Comparison of ENCODE assay signal across 8 mouse cellular contexts in genomic region chr10:87813073-87813590, GRCm38 (mm10). TPM values are rescaled to one million over a fixed set of nuclear protein-coding genes. Genes with fewer than 3 reads are reported as not detected.
DNase-seq lines count a peak whose midpoint lies in the region; ATAC-seq lines count a peak whose summit lies in the region.

No protein-coding gene starts in this region.

- H3K9me3 ChIP-seq in embryonic facial prominence, embryonic 12.5 days, result no peaks in the 10 kb centered on the region
- H3K9me3 ChIP-seq in hindbrain, embryonic 11.5 days (ENCODE audit: control insufficient read depth, low read length), result no peaks in the 10 kb centered on the region
- H3K9me3 ChIP-seq in neural tube, embryonic 13.5 days, result no peaks in the 10 kb centered on the region

- 7% methylated on average over 3 of the region's 3 CpGs for WGBS in embryonic facial prominence, embryonic 12.5 days
- WGBS in hindbrain, embryonic 11.5 days, result 33% methylated on average over 3 of the region's 3 CpGs
- 7% methylated on average over 3 of the region's 3 CpGs for WGBS in neural tube, embryonic 13.5 days

- no peaks in the 10 kb centered on the region for H3K27me3 ChIP-seq in embryonic facial prominence, embryonic 12.5 days
- H3K27me3 ChIP-seq in hindbrain, embryonic 11.5 days (ENCODE audit: control insufficient read depth, insufficient read depth, low read length), result no peaks in the 10 kb centered on the region
- no peaks in the 10 kb centered on the region for H3K27me3 ChIP-seq in neural tube, embryonic 13.5 days

- H3K4me1 ChIP-seq in embryonic facial prominence, embryonic 12.5 days, result peaks cover 28% of the 10 kb centered on the region
- no peaks in the 10 kb centered on the region for H3K4me1 ChIP-seq in hindbrain, embryonic 11.5 days (replicated peaks; ENCODE audit: control insufficient read depth, insufficient read depth, low read length)
- peaks cover 20% of the 10 kb centered on the region for H3K4me1 ChIP-seq in neural tube, embryonic 13.5 days (replicated peaks)

- no peaks in the 10 kb centered on the region for H3K36me3 ChIP-seq in embryonic facial prominence, embryonic 12.5 days
- H3K36me3 ChIP-seq in hindbrain, embryonic 11.5 days (ENCODE audit: control insufficient read depth, insufficient read depth, low read length), result no peaks in the 10 kb centered on the region
- H3K36me3 ChIP-seq in neural tube, embryonic 13.5 days, result no peaks in the 10 kb centered on the region

- DNase-seq in kidney, postnatal 10 days, result peak; percentile 46
- no peak for DNase-seq in kidney, adult 8-10 months
- peak; percentile 25 for DNase-seq in hindbrain, embryonic 11.5 days (ENCODE audit: low spot score)
- DNase-seq in urinary bladder, postnatal 25 days (ENCODE audit: low spot score), result no peak
- no peak for DNase-seq in frontal cortex, postnatal 36 days (ENCODE audit: low spot score in 2 of 2)
- no peak for DNase-seq in thymus, postnatal 10 days (ENCODE audit: low spot score in 2 of 2)

- 0 out of 2 replicates have a peak, but pooled peaks have one; percentile 30 for ATAC-seq in embryonic facial prominence, embryonic 12.5 days (ENCODE audit: insufficient number of reproducible peaks, insufficient read depth, low FRiP score, low TSS enrichment)
- no peak for ATAC-seq in hindbrain, embryonic 11.5 days (ENCODE audit: low FRiP score)
- ATAC-seq in neural tube, embryonic 13.5 days (ENCODE audit: low read depth), result peak; percentile 76

- H3K4me3 ChIP-seq in embryonic facial prominence, embryonic 12.5 days, result no peak overlapping the region
- H3K4me3 ChIP-seq in hindbrain, embryonic 11.5 days (ENCODE audit: low read depth, low read length), result no peak overlapping the region
- H3K4me3 ChIP-seq in neural tube, embryonic 13.5 days, result no peak overlapping the region

- peak overlapping the region; percentile 85 for H3K27ac ChIP-seq in embryonic facial prominence, embryonic 12.5 days
- H3K27ac ChIP-seq in hindbrain, embryonic 11.5 days (ENCODE audit: low read depth, low read length), result no peak overlapping the region
- peak overlapping the region; percentile 73 for H3K27ac ChIP-seq in neural tube, embryonic 13.5 days (replicated peaks)

- H3K4me2 ChIP-seq in embryonic facial prominence, embryonic 12.5 days (replicated peaks), result peak overlapping the region; percentile 40
- H3K4me2 ChIP-seq in hindbrain, embryonic 11.5 days (replicated peaks; ENCODE audit: low read depth, low read length), result no peak overlapping the region
- peak overlapping the region; percentile 32 for H3K4me2 ChIP-seq in neural tube, embryonic 13.5 days

- H3K9ac ChIP-seq in embryonic facial prominence, embryonic 12.5 days, result peak overlapping the region; percentile 27; the same call in 1 of the 2 replicates
- H3K9ac ChIP-seq in hindbrain, embryonic 11.5 days (ENCODE audit: low read depth, low read length), result no peak overlapping the region
- H3K9ac ChIP-seq in neural tube, embryonic 13.5 days, result peak overlapping the region; percentile 6; the same call in 1 of the 2 replicates

RNA-seq across cellular contexts. Expression of gene Igf1, which starts 44.9 kb away (rescaled TPM):
- polyA plus RNA-seq in embryonic facial prominence, embryonic 12.5 days (2016; fragmentation: Nextera tagmentation; extraction: Ambion mirVana), result 68.0 and 85.1 TPM in 2 replicates
- polyA plus RNA-seq in hindbrain, embryonic 11.5 days (2014; fragmentation: Nextera tagmentation; extraction: Ambion mirVana), result 32.7 and 33.8 TPM in 2 replicates
- polyA plus RNA-seq in neural tube, embryonic 13.5 days (2015; fragmentation: Nextera tagmentation; extraction: Ambion mirVana), result 19.9 and 25.7 TPM in 2 replicates

Comparison
In these comparisons a context has a peak if more than half of its experiments do, and no peak if none do; other contexts are left out.
1. DNase-seq: peak in kidney, postnatal 10 days (single experiment) and hindbrain, embryonic 11.5 days (single experiment); none in kidney, adult 8-10 months (0 of 2), urinary bladder, postnatal 25 days (single experiment), frontal cortex, postnatal 36 days (0 of 2) and thymus, postnatal 10 days (0 of 2).